Mouse (Mus musculus) limb, embryonic 15.5 days (tissue): Measurements from ENCODE around the gene Olfr330. TPM values are rescaled to one million over a fixed set of nuclear protein-coding genes. Genes with fewer than 3 reads are reported as not detected.

ENCODE experiments used
- polyA plus RNA-seq: library from polyadenylated mRNA; unstranded; fragments of >200 nt; fragmentation: Nextera tagmentation; extraction: Ambion mirVana; gene quantifications from 2 replicates; pipeline ENCODE4 v1.2.1, GENCODE M21; 2015

The Olfr330 gene
- polyA plus RNA-seq, 1 experiment from 2014 or later = not detected

Other genes with a start within 250 kb of the Olfr330 start
- gene Zfp692, start 227.8 kb downstream of the Olfr330 start, polyA plus RNA-seq = 33.3 and 36.4 TPM in 2 replicates
- gene Zfp672, start 204.5 kb downstream of the Olfr330 start, polyA plus RNA-seq = 42.3 and 43.2 TPM in 2 replicates
- 36.8 and 39.9 TPM in 2 replicates for gene Sh3bp5l, start 204.1 kb downstream of the Olfr330 start, polyA plus RNA-seq
- gene Lypd8, start 155.8 kb downstream of the Olfr330 start, polyA plus RNA-seq = 0.21 TPM in 1 of 2 replicates, not detected in the other
- not detected in 2 replicates for gene 1810065E05Rik, start 113.7 kb downstream of the Olfr330 start, polyA plus RNA-seq
- gene Gm12253, start 102.3 kb downstream of the Olfr330 start, polyA plus RNA-seq = not detected in 2 replicates
- gene Lypd9, start 81.9 kb downstream of the Olfr330 start, polyA plus RNA-seq = not detected in 2 replicates
- gene Olfr30, start 72.6 kb downstream of the Olfr330 start, polyA plus RNA-seq = not detected in 2 replicates
- gene Olfr332, start 42.3 kb downstream of the Olfr330 start, polyA plus RNA-seq = not detected in 2 replicates
- gene Olfr331, start 32.3 kb downstream of the Olfr330 start, polyA plus RNA-seq = not detected in 2 replicates
- not detected in 2 replicates for gene Olfr329-ps, start 11.6 kb upstream of the Olfr330 start, polyA plus RNA-seq
- not detected in 2 replicates for gene Olfr328, start 20.8 kb upstream of the Olfr330 start, polyA plus RNA-seq
- not detected in 2 replicates for gene Olfr224, start 35.7 kb upstream of the Olfr330 start, polyA plus RNA-seq
- gene Olfr325, start 42.9 kb upstream of the Olfr330 start, polyA plus RNA-seq = not detected in 2 replicates
- not detected in 2 replicates for gene Olfr324, start 60.3 kb upstream of the Olfr330 start, polyA plus RNA-seq
- gene 2210407C18Rik, start 81.2 kb upstream of the Olfr330 start, polyA plus RNA-seq = not detected in 2 replicates
- gene Olfr323, start 95.7 kb upstream of the Olfr330 start, polyA plus RNA-seq = not detected in 2 replicates
- not detected in 2 replicates for gene Trim58, start 105.6 kb upstream of the Olfr330 start, polyA plus RNA-seq
- gene Olfr322, start 123.9 kb upstream of the Olfr330 start, polyA plus RNA-seq = not detected in 2 replicates
- gene Olfr320, start 146.3 kb upstream of the Olfr330 start, polyA plus RNA-seq = not detected in 2 replicates
- gene Olfr319, start 164.3 kb upstream of the Olfr330 start, polyA plus RNA-seq = not detected in 2 replicates
- gene Olfr318, start 189.2 kb upstream of the Olfr330 start, polyA plus RNA-seq = not detected in 2 replicates
- gene Olfr317, start 204.4 kb upstream of the Olfr330 start, polyA plus RNA-seq = not detected in 2 replicates
- not detected in 2 replicates for gene Olfr316, start 217.9 kb upstream of the Olfr330 start, polyA plus RNA-seq
- not detected in 2 replicates for gene Olfr315, start 238.4 kb upstream of the Olfr330 start, polyA plus RNA-seq
- not detected in 2 replicates for gene Olfr314, start 248.1 kb upstream of the Olfr330 start, polyA plus RNA-seq